12 mouse cellular contexts compared by ENCODE assay signal in genomic region chr14:28959042-28959441, GRCm38 (mm10). TPM values are rescaled to one million over a fixed set of nuclear protein-coding genes. Genes with fewer than 3 reads are reported as not detected.
DNase-seq lines count a peak whose midpoint lies in the region; ATAC-seq and TF ChIP-seq lines count a peak whose summit lies in the region.
"Had no signal": no experiment of that assay in that cellular context is flagged by ENCODE, and none has a peak within 500 bp of the region (broad histone marks: within the 10 kb centered on the region; RNA-seq: fewer than 3 reads in every experiment).

No protein-coding gene starts in this region.

- 16% methylated on average over 3 of the region's 3 CpGs for WGBS in heart, embryonic 15.5 days
- 16% methylated on average over 3 of the region's 3 CpGs for WGBS in forebrain, embryonic 13.5 days
- WGBS in hindbrain, embryonic 13.5 days: 18% methylated on average over 3 of the region's 3 CpGs
- WGBS in neural tube, embryonic 12.5 days: 41% methylated on average over 3 of the region's 3 CpGs

- peak overlapping the region; percentile 46 for H3K27ac ChIP-seq in heart, embryonic 15.5 days
- peak overlapping the region; percentile 93 for H3K27ac ChIP-seq in forebrain, embryonic 13.5 days
- peak overlapping the region; percentile 87 for H3K27ac ChIP-seq in hindbrain, embryonic 13.5 days
- H3K27ac ChIP-seq in neural tube, embryonic 12.5 days: peak overlapping the region; percentile 43; the same call in 1 of the 2 replicates
- H3K27ac ChIP-seq in gastrocnemius, adult 2 months: no peak overlapping the region

- H3K27me3 ChIP-seq in heart, embryonic 15.5 days: no peaks in the 10 kb centered on the region
- no peaks in the 10 kb centered on the region for H3K27me3 ChIP-seq in forebrain, embryonic 13.5 days
- no peaks in the 10 kb centered on the region for H3K27me3 ChIP-seq in hindbrain, embryonic 13.5 days
- H3K27me3 ChIP-seq in neural tube, embryonic 12.5 days (replicated peaks): no peaks in the 10 kb centered on the region

- no peak for DNase-seq in heart, postnatal 25 days (ENCODE audit: low spot score)
- no peak for DNase-seq in lung, postnatal 25 days (ENCODE audit: low spot score)
- DNase-seq in gastrocnemius, adult 2 months: no peak
- DNase-seq in adrenal gland, postnatal 10 days: no peak

- intact Hi-C loops in heart, postnatal 25 days (cut with DNase I): no loop called here
- intact Hi-C loops in gastrocnemius, adult 2 months (cut with DNase I): no loop called here

- ATAC-seq in heart, embryonic 15.5 days (replicated peaks; ENCODE audit: insufficient number of reproducible peaks, insufficient read depth, low FRiP score, low read depth): peak; percentile 73
- ATAC-seq in forebrain, embryonic 13.5 days: peak; percentile 43; the same call in 1 of the 2 replicates
- ATAC-seq in hindbrain, embryonic 13.5 days (ENCODE audit: low FRiP score): peak; percentile 67
- ATAC-seq in neural tube, embryonic 12.5 days (ENCODE audit: low FRiP score, low read depth): peak; percentile 66
- ATAC-seq: CD4-positive, CD25-positive, alpha-beta regulatory T cell, adult 4 months; lung, postnatal 0 days had no signal

- H3K36me3 ChIP-seq in heart, embryonic 15.5 days: no peaks in the 10 kb centered on the region
- no peaks in the 10 kb centered on the region for H3K36me3 ChIP-seq in forebrain, embryonic 13.5 days (ENCODE audit: poor library complexity, severe bottlenecking)
- H3K36me3 ChIP-seq in hindbrain, embryonic 13.5 days: no peaks in the 10 kb centered on the region
- no peaks in the 10 kb centered on the region for H3K36me3 ChIP-seq in neural tube, embryonic 12.5 days

- no peak for TF ChIP-seq CTCF in gastrocnemius, adult 2 months (IDR thresholded peaks at IDR 0.05)

- no peak overlapping the region for H3K4me3 ChIP-seq in heart, embryonic 15.5 days
- H3K4me3 ChIP-seq in forebrain, embryonic 13.5 days: no peak overlapping the region
- no peak overlapping the region for H3K4me3 ChIP-seq in hindbrain, embryonic 13.5 days
- no peak overlapping the region for H3K4me3 ChIP-seq in neural tube, embryonic 12.5 days
- no peak overlapping the region for H3K4me3 ChIP-seq in gastrocnemius, adult 2 months

- H3K9me3 ChIP-seq in heart, embryonic 15.5 days (replicated peaks): no peaks in the 10 kb centered on the region
- H3K9me3 ChIP-seq in forebrain, embryonic 13.5 days (replicated peaks): no peaks in the 10 kb centered on the region
- H3K9me3 ChIP-seq in hindbrain, embryonic 13.5 days: no peaks in the 10 kb centered on the region
- no peaks in the 10 kb centered on the region for H3K9me3 ChIP-seq in neural tube, embryonic 12.5 days

- no peak overlapping the region for H3K4me2 ChIP-seq in heart, embryonic 15.5 days
- no peak overlapping the region; the same call in 1 of the 2 replicates for H3K4me2 ChIP-seq in forebrain, embryonic 13.5 days
- 0 out of 2 replicates have a peak overlapping the region, but pooled peaks have one; percentile 17 for H3K4me2 ChIP-seq in hindbrain, embryonic 13.5 days
- H3K4me2 ChIP-seq in neural tube, embryonic 12.5 days (replicated peaks): 0 out of 2 replicates have a peak overlapping the region, but pooled peaks have one; percentile 23

- H3K4me1 ChIP-seq in heart, embryonic 15.5 days (replicated peaks): peaks cover 15% of the 10 kb centered on the region
- H3K4me1 ChIP-seq in forebrain, embryonic 13.5 days: peaks cover 52% of the 10 kb centered on the region
- peaks cover 47% of the 10 kb centered on the region for H3K4me1 ChIP-seq in hindbrain, embryonic 13.5 days (replicated peaks)
- H3K4me1 ChIP-seq in neural tube, embryonic 12.5 days: peaks cover 27% of the 10 kb centered on the region

- H3K9ac ChIP-seq in heart, embryonic 15.5 days: no peak overlapping the region
- H3K9ac ChIP-seq in forebrain, embryonic 13.5 days: no peak overlapping the region
- H3K9ac ChIP-seq in hindbrain, embryonic 13.5 days: no peak overlapping the region
- no peak overlapping the region for H3K9ac ChIP-seq in neural tube, embryonic 12.5 days

RNA-seq across cellular contexts. Expression of gene Lrtm1, which starts 59.0 kb away (rescaled TPM):
- polyA plus RNA-seq in heart, embryonic 15.5 days (2015; fragmentation: Nextera tagmentation; extraction: Ambion mirVana): 0.76 and 1.0 TPM in 2 replicates
- total RNA-seq in heart, postnatal 25 days (2021): 100 to 1,000 TPM; 171 to 183 TPM
- polyA plus RNA-seq in forebrain, embryonic 13.5 days (2015; fragmentation: Nextera tagmentation; extraction: Ambion mirVana): 0.18 and 0.26 TPM in 2 replicates
- polyA plus RNA-seq in hindbrain, embryonic 13.5 days (2015; fragmentation: Nextera tagmentation; extraction: Ambion mirVana): 0.31 and 0.44 TPM in 2 replicates
- polyA plus RNA-seq in neural tube, embryonic 12.5 days (2016; fragmentation: Nextera tagmentation; extraction: Ambion mirVana): 0.28 and 0.54 TPM in 2 replicates
- total RNA-seq in gastrocnemius, adult 2 months (2021): 10 to 100 TPM; 20.3 to 37.6 TPM
- total RNA-seq in adrenal gland, postnatal 10 days (2021): 1 to 10 TPM in 1 of 2 experiments, under 1 TPM in 1; 0.72 to 3.7 TPM
- total RNA-seq: hematopoietic stem cell, adult 5-6 weeks; left cerebral cortex, postnatal 14 days had no signal
- polyA plus RNA-seq: CD4-positive, CD25-positive, alpha-beta regulatory T cell, adult 4 months; lung, postnatal 0 days had no signal

Comparison
In these comparisons a context has a peak if more than half of its experiments do, and no peak if none do; other contexts are left out.
1. H3K4me2 ChIP-seq: peak in hindbrain, embryonic 13.5 days (single experiment) and neural tube, embryonic 12.5 days (single experiment); none in heart, embryonic 15.5 days (single experiment) and forebrain, embryonic 13.5 days (single experiment).
2. Peak in every context shown above with its lines, with median percentiles within 50 percentile points of each other: ATAC-seq.